Mouse (Mus musculus): Measurements from ENCODE around the gene Stk17b. TPM values are rescaled to one million over a fixed set of nuclear protein-coding genes. Genes with fewer than 3 reads are reported as not detected.

Stk17b gene
- 1 to 10 TPM; 7.4 to 8.7 TPM for total RNA-seq (2021)

DNA sequence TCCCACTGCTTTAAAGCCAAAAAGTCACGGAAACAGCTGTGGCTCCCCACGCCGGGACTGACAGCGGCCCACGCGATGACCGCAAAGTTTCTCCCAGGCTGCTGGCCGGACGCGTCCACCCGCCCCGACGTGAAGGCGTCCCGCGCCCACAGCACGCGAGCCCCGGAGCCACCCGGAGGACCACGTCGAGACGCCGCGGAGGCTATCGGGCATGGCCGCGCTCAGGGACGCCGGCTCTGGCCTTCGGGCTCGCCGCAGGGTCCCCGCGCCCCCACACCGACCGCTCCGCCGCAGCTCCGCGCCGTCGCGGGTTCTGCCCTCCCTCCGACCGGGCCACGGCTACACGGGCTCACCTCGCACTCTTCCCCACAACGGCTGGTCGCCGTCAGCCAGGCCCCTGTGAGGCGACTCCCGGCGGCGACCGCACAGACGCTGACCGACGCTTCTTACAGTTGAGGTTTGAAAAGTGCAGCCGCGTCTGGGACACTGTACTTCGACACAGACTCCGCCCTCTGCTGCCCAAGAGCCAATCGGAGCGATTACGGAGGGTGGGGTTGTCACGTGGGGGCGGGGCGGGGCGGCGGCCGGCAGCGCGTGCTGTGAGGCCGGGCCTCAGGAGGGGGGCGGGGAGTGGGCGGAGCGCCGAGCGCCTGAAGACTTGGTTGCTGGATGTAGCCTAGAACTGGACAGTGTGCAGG, at the start of gene Stk17b:
Gene Stk17b, minus strand, starts transcription at position 504 of the 698 bp plus-strand sequence.
- intact Hi-C loops (cut with DNase I) = loop anchor here (5.0 kb wide), 1 partner anchor 37 kb away; no protein-coding TSS in a partner anchor
- peak; percentile 61 to 66 for DNase-seq (ENCODE audit: low spot score in 2 of 2)

- intact Hi-C loops (cut with DNase I) = no loop called here
- DNase-seq (ENCODE audit: low spot score in 2 of 2) = no peak
Measured at GRCm38 (mm10) chr1:53830286-53830685, 45.3 kb upstream of the Stk17b start.

DNA sequence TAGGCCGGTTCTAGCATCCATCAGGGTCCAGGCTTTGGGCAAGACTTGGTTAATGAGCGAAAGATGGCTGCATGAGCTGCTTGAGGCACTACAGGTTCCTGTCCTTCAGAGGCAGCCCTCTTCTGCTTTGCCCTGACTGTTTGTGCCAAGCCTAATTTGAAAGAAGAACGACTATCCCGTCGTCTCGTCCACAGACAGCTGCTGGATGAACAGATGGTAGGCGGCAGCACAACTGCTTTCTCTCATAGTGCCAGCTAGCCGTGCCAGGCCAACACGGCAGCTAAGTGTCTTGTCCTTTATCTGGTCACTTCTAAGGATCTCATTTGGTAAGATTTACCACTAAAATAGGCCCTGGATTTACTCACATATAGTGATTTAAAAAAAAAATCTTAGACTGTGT, 44.1 kb upstream of the Stk17b start:
- DNase-seq (ENCODE audit: low spot score in 2 of 2) = no peak
- intact Hi-C loops (cut with DNase I) = no loop called here

GRCm38 (mm10) chr1:53824446-53825337, 39.7 kb upstream of the Stk17b start:
- intact Hi-C loops (cut with DNase I) = loop anchor here (5.0 kb wide), 1 partner anchor 37 kb away; the partner anchor contains the start of gene Stk17b
- no peak for DNase-seq (ENCODE audit: low spot score in 2 of 2)

GRCm38 (mm10) chr1:53823687-53824445, 38.8 kb upstream of the Stk17b start:
- intact Hi-C loops (cut with DNase I) = loop anchor here (5.0 kb wide), 1 partner anchor 37 kb away; the partner anchor contains the start of gene Stk17b
- DNase-seq (ENCODE audit: low spot score in 2 of 2) = peak; percentile 12 to 25

GRCm38 (mm10) chr1:53821983-53822382, 37.0 kb upstream of the Stk17b start:
- intact Hi-C loops (cut with DNase I) = loop anchor here (5.0 kb wide), 1 partner anchor 35 kb away; the partner anchor contains the start of gene Stk17b
- no peak for DNase-seq (ENCODE audit: low spot score in 2 of 2)

GRCm38 (mm10) chr1:53820041-53820632, 35.1 kb upstream of the Stk17b start:
- intact Hi-C loops (cut with DNase I) = loop anchor here (5.0 kb wide), 1 partner anchor 33 kb away; the partner anchor contains the start of gene Stk17b
- no peak for DNase-seq (ENCODE audit: low spot score in 2 of 2)

DNA sequence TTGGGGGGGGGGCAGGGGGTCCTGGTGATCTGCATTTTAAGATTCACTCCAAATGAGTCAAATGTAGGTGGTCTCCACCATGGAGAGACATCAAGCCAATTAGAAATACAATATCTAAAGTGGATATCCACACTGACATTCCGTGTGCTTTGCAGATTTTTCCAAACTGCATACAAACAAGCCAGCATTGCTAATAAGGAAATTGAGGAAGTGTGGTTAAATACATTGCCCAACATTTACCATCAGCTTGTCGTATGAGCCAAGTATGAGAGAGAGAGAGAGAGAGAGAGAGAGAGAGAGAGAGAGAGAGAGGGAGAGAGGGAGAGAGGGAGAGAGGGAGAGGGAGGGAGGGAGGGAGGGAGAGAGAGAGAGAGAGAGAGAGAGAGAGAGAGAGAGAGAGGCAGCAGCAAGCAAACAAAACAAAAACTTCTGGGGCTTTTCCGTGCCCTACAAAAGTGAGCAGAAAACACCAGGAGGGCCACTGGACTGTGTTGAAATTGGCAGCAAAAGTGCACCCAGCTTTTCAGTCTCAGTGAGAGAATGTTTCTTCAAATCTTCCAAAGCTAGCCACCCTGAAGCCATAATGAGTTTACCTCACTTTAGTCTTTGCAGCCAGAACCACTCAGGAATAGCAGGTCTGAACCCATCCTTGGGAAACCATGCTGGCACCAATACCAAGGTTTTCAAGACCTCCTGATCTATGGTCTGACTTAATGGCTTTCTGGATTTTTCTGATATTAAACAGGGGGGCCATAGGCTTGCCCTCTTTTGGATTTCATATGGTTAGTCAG, 33.2 kb upstream of the Stk17b start:
- intact Hi-C loops (cut with DNase I) = no loop called here
- no peak for DNase-seq (ENCODE audit: low spot score in 2 of 2)

- no peak for DNase-seq (ENCODE audit: low spot score in 2 of 2)
- intact Hi-C loops (cut with DNase I) = no loop called here
Measured at GRCm38 (mm10) chr1:53816353-53816752, 31.3 kb upstream of the Stk17b start.

- DNase-seq (ENCODE audit: low spot score in 2 of 2) = no peak
- intact Hi-C loops (cut with DNase I) = no loop called here
Measured at GRCm38 (mm10) chr1:53814077-53814705, 29.2 kb upstream of the Stk17b start.

- no peak for DNase-seq (ENCODE audit: low spot score in 2 of 2)
- intact Hi-C loops (cut with DNase I) = no loop called here
Measured at GRCm38 (mm10) chr1:53811919-53812318, 26.9 kb upstream of the Stk17b start.

DNA sequence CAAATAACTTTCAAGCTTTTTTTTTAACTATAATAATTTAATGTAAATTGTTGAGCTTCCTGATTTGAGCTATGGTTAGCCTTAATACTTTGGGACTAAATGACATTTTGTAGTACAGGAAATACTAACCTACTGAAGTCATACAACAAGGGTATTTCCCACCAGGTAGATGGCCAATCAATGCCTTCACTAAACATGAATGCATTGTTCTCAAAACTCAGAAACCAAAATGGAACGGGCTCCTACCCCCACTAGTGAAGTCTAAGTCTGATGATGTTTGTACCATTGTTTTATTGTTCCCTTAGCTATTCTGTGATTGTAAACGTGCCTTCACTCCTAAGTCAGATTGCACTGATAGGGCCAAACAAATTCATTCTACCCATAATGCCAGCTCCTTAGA, 23.2 kb upstream of the Stk17b start:
- intact Hi-C loops (cut with DNase I) = no loop called here
- DNase-seq (ENCODE audit: low spot score in 2 of 2) = no peak

- intact Hi-C loops (cut with DNase I) = no loop called here
Measured at GRCm38 (mm10) chr1:53797811-53798210, 12.8 kb upstream of the Stk17b start.

GRCm38 (mm10) chr1:53797074-53797473, 12.1 kb upstream of the Stk17b start:
- DNase-seq (ENCODE audit: low spot score in 2 of 2) = no peak
- intact Hi-C loops (cut with DNase I) = no loop called here

More at GRCm38 (mm10) chr1:53797811-53798210, 12.8 kb upstream of the Stk17b start:
- DNase-seq (ENCODE audit: low spot score in 2 of 2) = no peak

DNA sequence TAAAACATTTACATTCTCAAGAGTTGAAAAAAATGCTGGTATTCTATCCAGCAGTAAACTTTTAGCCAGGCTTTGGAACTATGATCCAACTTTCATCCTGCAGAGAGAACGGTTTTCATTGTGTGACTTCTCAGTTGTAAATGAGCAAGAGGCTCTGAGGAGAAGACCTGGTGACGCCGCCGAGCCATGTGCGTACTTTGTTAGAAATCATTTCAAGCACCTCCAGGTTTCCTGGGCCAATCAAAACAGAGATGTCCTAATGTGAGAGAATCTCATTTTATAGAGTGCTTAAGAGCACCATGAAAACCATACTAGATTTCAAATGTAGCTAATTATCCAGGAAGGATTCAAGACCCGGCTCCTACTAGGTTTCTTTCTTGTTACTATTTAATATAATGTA, 11.2 kb upstream of the Stk17b start:
- intact Hi-C loops (cut with DNase I) = no loop called here
- DNase-seq (ENCODE audit: low spot score in 2 of 2) = no peak

- intact Hi-C loops (cut with DNase I) = no loop called here
- DNase-seq (ENCODE audit: low spot score in 2 of 2) = no peak
Measured at GRCm38 (mm10) chr1:53795591-53795990, 10.6 kb upstream of the Stk17b start.

- DNase-seq (ENCODE audit: low spot score in 2 of 2) = no peak
- intact Hi-C loops (cut with DNase I) = no loop called here
Measured at GRCm38 (mm10) chr1:53795081-53795480, 10.1 kb upstream of the Stk17b start.

DNA sequence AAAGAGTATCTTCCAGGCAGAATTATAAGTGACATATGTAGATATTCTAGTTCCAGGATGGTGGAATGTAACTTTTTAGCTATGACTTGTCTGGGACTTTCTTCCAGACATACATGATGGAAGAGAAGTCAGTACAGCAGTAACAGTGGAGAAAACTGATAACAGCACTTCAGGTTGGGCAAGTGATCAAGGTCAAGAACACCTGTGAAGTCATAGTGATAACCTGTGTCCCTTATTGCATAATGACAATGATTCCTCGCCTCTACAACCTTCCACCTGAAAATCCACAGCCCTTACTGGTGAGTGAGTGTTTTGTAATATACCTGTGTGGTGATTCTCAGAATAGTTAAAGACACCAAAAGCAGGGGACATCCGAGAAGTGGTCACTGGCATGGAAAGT, 9.3 kb upstream of the Stk17b start:
- no peak for DNase-seq (ENCODE audit: low spot score in 2 of 2)
- intact Hi-C loops (cut with DNase I) = no loop called here

Data from left cerebral cortex, postnatal 36 days (tissue).